Mouse (Mus musculus): Measurements from ENCODE around the gene Clec18a. TPM values are rescaled to one million over a fixed set of nuclear protein-coding genes. Genes with fewer than 3 reads are reported as not detected.
"Not testable (repeated sequence)": the region's sequence is repeated elsewhere in the genome, so short reads cannot be mapped to it uniquely, and the experiment has no call there.

Clec18a gene
- total RNA-seq, 2 experiments from 2014 or later: not detected

GRCm38 (mm10) chr8:111055661-111056060 lies 36.6 kb downstream of the Clec18a start:
- DNase-seq: no peak

- DNase-seq: no peak
Measured at GRCm38 (mm10) chr8:111055031-111055634, 37.1 kb downstream of the Clec18a start.

GRCm38 (mm10) chr8:111053827-111054518 lies 38.3 kb downstream of the Clec18a start:
- DNase-seq: peak; percentile 29

- DNase-seq: no peak
Measured at GRCm38 (mm10) chr8:111049106-111049505, 43.1 kb downstream of the Clec18a start.

- DNase-seq: no peak
Measured at GRCm38 (mm10) chr8:111048694-111049093, 43.5 kb downstream of the Clec18a start.

GRCm38 (mm10) chr8:111044003-111044734 lies 48.1 kb downstream of the Clec18a start:
- DNase-seq: no peak

- DNase-seq: no peak
Measured at GRCm38 (mm10) chr8:111042546-111042945, 49.7 kb downstream of the Clec18a start.

- DNase-seq: no peak
Measured at GRCm38 (mm10) chr8:111036591-111036990, 55.6 kb downstream of the Clec18a start.

GRCm38 (mm10) chr8:111034276-111034675 lies 58.0 kb downstream of the Clec18a start:
- peak; percentile 30 for DNase-seq

GRCm38 (mm10) chr8:111033482-111034215 lies 58.6 kb downstream of the Clec18a start:
- DNase-seq: peak; percentile 98

- DNase-seq: no peak
Measured at GRCm38 (mm10) chr8:111032916-111033315, 59.3 kb downstream of the Clec18a start, which contains the start of gene Aars. Gene Aars (plus strand): TSS chr8:111033144.

- no peak for DNase-seq
Measured at GRCm38 (mm10) chr8:111031572-111031971, 60.7 kb downstream of the Clec18a start, which contains the start of gene Ddx19b. Gene Ddx19b (minus strand): TSS chr8:111031751.

- DNase-seq: no peak
Measured at GRCm38 (mm10) chr8:111030045-111030444, 62.2 kb downstream of the Clec18a start.

- DNase-seq: no peak
Measured at GRCm38 (mm10) chr8:111029589-111029988, 62.6 kb downstream of the Clec18a start.

- peak; percentile 86 for DNase-seq
Measured at GRCm38 (mm10) chr8:111027391-111027937, 64.8 kb downstream of the Clec18a start.

- not testable (repeated sequence) for DNase-seq
Measured at GRCm38 (mm10) chr8:111026609-111027008, 65.6 kb downstream of the Clec18a start.

GRCm38 (mm10) chr8:111010230-111010991 lies 81.8 kb downstream of the Clec18a start:
- DNase-seq: not testable (repeated sequence)

Data from heart, postnatal 4 days (tissue).